Mouse (Mus musculus) thymus, postnatal 0 days (tissue): ENCODE results near the gene Vmn1r166. TPM values are rescaled to one million over a fixed set of nuclear protein-coding genes. Genes with fewer than 3 reads are reported as not detected.
"Not testable (repeated sequence)": the region's sequence is repeated elsewhere in the genome, so short reads cannot be mapped to it uniquely, and the experiment has no call there.

ENCODE experiments used
- DNase-seq: peaks from one replicate; pipeline ENCODE4 v3.0.0-alpha.2; 2015; ENCODE audit warnings: low spot score
- polyA plus RNA-seq: library from polyadenylated mRNA; unstranded; fragments of >200 nt; fragmentation: Nextera tagmentation; extraction: Ambion mirVana; gene quantifications from 2 replicates; pipeline ENCODE4 v1.2.1, GENCODE M21; 2015

Vmn1r166 gene
- not detected in 2 replicates for polyA plus RNA-seq

- not testable (repeated sequence) for DNase-seq
These were observed at the start of gene Vmn1r166 for GRCm38 (mm10) chr7:23251582-23251981. Gene Vmn1r166 (minus strand): TSS chr7:23251682.

DNA sequence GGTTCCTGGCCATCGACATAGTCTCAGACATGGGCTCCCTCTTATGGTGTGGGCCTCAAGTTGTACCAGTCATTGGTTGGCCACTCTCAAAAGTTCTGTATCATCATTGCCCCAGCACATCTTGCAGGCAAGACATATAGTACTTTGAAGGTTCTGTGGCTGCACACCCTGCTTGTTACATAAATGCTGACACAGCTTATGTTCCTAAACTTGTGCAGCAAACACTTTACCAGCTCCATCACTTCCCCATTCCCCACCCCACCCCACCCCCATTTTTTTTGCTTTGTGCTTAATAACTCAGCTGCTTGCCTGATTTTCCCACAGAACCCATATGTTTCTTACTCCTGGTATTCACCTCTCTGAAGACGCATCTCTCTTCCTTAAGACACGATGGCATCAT is 49.4 kb upstream of the Vmn1r166 start, which contains the start of gene Nlrp4e:
TSS of gene Nlrp4e (plus strand) at position 301 of the 400 bp plus-strand sequence.
- not testable (repeated sequence) for DNase-seq

DNA sequence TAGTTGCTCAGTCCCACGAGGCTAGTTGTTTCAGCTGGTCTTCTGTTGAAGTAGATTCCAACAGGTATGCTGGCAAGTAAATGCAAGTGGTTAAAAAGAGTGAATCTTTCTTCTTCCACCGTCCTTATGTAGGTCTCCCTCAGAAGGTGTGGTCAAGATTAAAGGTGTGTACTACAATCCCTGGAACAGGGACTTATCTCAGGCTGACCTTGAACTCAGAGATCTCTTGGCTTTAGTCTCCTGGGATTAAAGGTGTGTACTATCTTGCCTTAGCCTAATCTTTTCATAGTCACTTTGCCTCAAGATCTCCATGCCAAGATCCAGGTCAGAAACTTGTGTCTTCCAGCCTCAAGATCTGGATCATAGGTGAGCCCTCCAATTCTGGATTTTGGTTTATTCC is 27.3 kb upstream of the Vmn1r166 start, which contains the start of gene Gm6902:
TSS of gene Gm6902 (minus strand) at position 101 of the 400 bp plus-strand sequence.
- not testable (repeated sequence) for DNase-seq

DNA sequence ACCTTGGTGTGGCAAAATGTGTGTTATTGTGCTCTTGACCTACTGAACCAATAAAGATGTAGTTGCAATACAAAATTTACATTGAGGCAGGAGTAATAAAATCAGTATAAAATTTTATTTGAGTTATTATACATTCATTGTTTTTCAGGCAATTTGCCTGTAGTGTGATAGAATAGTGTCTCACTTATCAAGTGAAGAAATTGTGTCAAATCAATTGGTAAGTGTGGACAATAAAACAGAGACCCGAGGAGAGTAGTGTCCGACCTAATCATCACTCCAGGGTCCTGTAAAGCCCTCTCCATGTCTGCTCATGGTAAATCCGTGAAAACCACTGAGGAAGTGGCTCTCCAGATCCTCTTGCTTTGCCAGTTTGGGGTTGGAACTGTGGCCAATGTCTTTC is 34.5 kb downstream of the Vmn1r166 start, which contains the start of gene Vmn1r165:
TSS of gene Vmn1r165 (plus strand) at position 301 of the 400 bp plus-strand sequence.
- DNase-seq: not testable (repeated sequence)

Other genes starting within 250 kb of the Vmn1r166 start
- not detected in 2 replicates for gene Gm4216, start 231.8 kb downstream of the Vmn1r166 start, polyA plus RNA-seq
- gene Vmn1r163, start 196.1 kb downstream of the Vmn1r166 start, polyA plus RNA-seq: not detected in 2 replicates
- gene Gm8720, start 184.2 kb downstream of the Vmn1r166 start, polyA plus RNA-seq: not detected in 2 replicates
- not detected in 2 replicates for gene Gm10662, start 107.2 kb downstream of the Vmn1r166 start, polyA plus RNA-seq
- gene Vmn1r165, start 34.4 kb downstream of the Vmn1r166 start, polyA plus RNA-seq: not detected in 2 replicates
- gene Gm6902, start 27.2 kb upstream of the Vmn1r166 start, polyA plus RNA-seq: not detected in 2 replicates
- gene Nlrp4e, start 49.5 kb upstream of the Vmn1r166 start, polyA plus RNA-seq: not detected in 2 replicates
- not detected in 2 replicates for gene Nlrp5, start 134.2 kb upstream of the Vmn1r166 start, polyA plus RNA-seq